Mouse (Mus musculus) skeletal muscle tissue, adult 2 months (tissue): Measurements from ENCODE around the gene Pla2g4b.
A peak's percentile ranks its signal among the peaks of the same experiment; 100 is the strongest.

Experiments
- DNase-seq: peaks from one replicate; pipeline ENCODE4 v3.0.0-alpha.2; 2012; ENCODE audit warnings: low read depth, low spot score

Pla2g4b gene

GRCm38 (mm10) chr2:120032726-120033467 lies at the start of gene Pla2g4b:
Pla2g4b (plus strand) TSS chr2:120033417.
- DNase-seq = no peak

GRCm38 (mm10) chr2:119985871-119986270 lies 47.3 kb upstream of the Pla2g4b start:
- DNase-seq = no peak

GRCm38 (mm10) chr2:119986369-119986768 lies 46.8 kb upstream of the Pla2g4b start:
- no peak for DNase-seq

DNA sequence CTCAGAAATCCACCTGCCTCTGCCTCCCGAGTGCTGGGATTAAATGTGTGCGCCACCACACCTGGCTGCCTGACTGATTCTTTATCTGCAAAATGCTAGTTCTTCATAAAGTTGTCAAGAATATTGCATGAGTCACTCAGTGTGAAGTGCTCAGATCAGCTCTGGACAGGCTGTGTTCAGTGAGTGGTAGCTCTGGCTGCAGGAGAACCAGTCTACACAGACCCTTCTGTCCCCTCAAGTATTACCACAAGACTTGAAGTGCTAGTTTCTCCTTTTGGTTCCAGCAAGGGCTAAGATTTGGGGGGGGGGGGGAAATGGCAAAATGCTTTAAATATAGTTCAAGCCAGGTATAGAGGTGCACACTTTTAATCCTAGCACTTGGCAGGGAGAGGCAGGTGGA lies 45.8 kb upstream of the Pla2g4b start:
- no peak for DNase-seq

DNA sequence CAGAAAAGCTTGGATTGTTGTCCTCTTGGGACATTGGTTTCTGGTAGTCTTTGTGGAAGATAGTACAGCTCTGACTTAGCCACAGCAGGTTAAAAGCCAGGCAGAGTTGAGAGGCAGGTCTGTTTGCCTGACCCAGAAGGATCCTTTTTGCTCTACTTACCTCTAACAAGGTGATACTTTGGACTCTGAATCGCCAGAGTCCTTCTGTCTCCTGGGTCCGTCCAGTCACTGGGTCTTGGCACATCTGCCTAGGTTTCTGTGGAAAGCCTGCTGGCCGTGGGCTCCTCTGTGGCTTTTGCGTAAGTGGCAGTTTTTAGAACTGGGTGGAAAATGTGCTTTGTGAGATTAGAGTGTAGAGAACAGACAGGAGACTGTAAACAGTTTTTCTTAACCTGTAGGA lies 44.3 kb upstream of the Pla2g4b start:
- no peak for DNase-seq

DNA sequence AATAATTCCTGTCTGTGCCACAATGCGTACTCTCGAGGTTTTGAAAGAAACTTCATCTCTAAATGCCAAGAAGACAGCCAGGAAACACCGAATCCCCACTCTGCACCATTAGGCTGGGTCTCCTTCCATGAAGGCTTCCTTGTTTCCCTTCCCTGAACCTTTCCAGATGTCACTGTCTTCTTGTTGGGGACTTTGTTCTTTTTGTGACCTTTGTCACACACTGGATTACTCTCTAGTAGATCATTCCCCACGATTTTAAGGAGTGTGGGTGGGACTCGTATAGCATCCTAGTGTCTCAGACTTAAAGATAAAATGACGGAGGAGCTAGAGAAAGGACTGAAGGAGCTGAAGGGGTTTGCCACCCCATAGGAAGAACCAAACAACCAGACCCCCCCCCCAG lies 42.3 kb upstream of the Pla2g4b start:
- no peak for DNase-seq

DNA sequence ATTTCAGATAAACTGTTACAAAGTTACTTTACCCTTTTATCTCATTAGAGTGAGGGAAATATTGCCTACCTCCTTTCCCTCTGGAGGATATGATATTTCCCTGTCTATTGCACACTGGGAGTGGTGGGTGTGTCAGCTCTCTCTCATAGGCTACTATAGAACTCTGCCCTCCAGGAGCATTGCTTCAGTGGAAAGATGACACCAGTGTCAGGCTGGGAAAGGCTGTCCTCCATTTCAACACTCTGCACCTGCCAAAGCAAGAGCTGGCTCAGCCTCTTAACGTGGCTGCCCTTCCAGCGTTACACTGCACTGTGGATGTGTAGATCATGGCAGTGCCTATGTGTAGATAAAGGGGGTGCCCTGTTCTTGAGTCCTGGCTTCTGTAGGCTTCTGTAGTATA lies 40.9 kb upstream of the Pla2g4b start:
- peak; percentile 73 for DNase-seq

DNA sequence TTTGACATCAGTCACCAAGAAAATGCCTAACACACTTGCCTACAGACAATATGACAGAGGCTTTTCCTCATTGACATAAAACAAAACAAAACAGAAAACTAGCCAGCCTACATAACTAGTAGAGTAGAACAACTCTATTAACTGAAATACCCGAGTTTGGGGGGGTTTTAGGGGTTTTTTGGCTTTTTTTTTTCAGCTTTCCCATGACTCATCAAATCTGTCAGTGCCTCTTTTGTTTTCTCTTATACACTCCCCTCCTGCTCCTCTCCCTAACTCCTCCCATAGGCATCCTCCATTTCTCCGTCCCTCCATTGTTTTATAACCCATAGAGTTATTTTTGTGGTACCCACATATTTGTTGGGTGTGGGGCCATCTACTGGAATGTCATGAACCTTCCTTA lies 39.7 kb upstream of the Pla2g4b start:
- no peak for DNase-seq

DNA sequence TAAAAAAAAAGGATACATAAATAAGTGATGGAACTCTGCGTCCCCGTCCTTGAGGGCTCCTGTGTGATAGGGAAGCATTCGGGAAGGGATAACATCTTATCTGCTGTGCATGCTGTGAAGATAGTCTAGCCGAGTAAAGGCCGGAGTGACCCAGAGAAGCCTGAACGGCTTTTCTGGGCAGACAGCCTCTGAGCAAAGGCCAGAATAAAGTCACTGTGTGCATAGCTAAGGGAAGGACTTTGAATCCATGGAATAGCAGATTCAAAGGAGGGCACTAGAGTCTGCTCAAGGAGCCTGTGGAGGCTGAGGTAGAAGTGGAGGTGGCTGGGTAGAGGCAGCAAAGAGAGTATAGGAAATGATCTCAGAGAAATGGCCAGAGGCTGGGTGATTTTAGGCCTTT lies 38.4 kb upstream of the Pla2g4b start:
- no peak for DNase-seq

- peak; percentile 37 for DNase-seq
Observed at GRCm38 (mm10) chr2:119995391-119996281, 37.6 kb upstream of the Pla2g4b start.

DNA sequence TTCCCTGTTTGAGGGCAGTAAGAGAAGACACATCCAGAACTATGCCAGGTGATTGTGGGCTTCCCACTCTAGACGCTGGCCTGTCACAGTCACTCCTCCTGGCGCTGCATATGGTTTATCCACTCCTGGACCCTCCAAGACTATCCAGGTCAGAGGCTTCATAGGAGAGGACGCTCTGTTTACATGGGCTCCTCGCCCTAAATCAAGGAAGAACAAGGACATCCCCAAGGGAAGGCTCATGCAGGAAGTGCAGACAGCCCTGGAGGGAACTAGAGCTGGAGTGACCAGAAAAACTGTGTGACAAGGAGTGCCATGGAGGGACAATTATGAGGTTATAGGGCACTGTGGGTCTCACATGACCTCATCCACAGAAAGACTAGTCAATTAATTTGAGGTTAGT lies 35.9 kb upstream of the Pla2g4b start:
- no peak for DNase-seq

DNA sequence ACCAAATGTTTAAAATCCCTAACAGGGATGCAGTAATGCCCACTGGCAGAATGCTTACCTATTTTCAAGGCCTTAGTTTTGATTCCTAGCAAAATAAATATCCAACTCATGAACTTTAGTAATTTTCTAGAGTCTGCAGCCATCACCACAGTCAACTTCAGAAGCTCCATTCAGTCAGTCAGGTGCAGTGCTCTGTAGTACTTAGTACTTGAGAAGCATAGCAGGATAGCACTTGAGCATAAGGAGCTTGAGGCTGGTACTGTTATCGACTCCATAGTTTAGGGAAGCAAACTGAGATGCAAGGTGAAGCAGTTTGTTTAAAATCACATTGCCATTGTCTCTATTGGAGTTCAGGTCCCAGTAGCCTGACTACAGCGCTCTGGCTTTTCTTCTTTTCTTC lies 33.5 kb upstream of the Pla2g4b start:
- DNase-seq = no peak

GRCm38 (mm10) chr2:120000882-120001584 lies 32.2 kb upstream of the Pla2g4b start:
- no peak for DNase-seq

GRCm38 (mm10) chr2:120001956-120002355 lies 31.3 kb upstream of the Pla2g4b start:
- no peak for DNase-seq

DNA sequence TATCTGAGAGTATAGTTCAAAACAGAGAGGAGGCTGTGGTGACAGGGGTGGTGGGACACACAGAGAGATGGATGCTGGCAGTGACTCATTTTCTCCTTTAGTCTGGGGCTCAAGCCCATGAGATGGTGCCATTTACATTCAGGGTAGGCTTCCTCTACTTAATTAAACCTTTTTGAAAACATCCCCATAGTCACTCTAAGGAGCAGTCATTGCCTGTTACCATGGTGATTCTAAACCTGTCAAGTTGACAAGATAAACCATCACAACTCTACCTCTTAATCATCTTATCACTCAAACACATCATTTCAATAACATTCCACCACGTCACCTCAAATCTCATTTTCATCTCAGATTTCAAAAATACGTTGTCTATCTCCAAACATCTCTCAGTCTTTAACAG lies 29.2 kb upstream of the Pla2g4b start:
- DNase-seq = no peak

- DNase-seq = no peak
Observed at GRCm38 (mm10) chr2:120006696-120007095, 26.5 kb upstream of the Pla2g4b start.

DNA sequence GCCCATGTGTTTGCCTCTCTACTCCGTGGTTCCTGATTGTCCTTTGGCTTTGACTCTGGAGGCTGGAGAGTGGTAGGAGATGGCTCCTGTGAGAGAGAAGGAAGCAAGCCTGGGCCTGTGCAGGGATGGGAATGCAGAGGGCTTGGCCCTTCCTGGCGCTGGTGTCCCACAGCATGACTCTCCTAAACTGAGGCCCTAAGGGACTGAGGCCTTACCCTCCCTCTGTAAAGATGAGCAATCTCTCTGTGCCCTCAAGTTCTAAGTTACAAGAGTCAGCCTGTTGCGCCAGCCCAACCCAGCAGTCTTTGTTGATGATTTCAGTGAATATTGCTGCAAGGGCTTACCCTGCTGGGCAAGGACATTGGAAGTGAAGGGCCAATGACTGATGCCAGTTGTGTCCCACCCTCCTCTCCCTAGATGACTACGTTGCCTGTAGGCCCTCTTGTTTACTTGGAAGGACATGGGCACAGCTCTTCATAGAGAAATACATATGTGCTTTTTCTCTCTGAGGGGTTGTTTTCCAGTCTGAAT lies 25.5 kb upstream of the Pla2g4b start:
- DNase-seq = no peak

DNA sequence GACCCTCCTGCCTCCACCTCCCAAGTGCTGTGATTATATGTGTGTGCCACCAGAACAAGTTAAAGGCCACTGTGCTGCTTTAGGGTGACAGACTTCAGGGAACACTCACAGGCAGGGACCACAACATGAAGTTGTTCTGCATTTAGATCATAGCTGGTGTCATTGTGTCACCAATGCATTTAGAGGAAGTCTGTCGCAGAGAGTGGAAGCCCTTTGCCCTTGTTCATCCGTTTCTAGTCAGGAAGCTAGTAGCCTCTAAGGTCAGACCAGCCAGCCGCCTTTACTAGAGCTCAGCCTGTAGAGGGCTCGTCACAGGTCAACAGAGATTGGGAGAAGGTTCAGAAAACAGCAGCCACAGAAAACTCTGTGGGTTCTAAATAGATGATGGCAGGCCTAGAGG lies 24.5 kb upstream of the Pla2g4b start:
- DNase-seq = no peak

GRCm38 (mm10) chr2:120011462-120012200 lies 21.6 kb upstream of the Pla2g4b start:
- peak; percentile 61 for DNase-seq

DNA sequence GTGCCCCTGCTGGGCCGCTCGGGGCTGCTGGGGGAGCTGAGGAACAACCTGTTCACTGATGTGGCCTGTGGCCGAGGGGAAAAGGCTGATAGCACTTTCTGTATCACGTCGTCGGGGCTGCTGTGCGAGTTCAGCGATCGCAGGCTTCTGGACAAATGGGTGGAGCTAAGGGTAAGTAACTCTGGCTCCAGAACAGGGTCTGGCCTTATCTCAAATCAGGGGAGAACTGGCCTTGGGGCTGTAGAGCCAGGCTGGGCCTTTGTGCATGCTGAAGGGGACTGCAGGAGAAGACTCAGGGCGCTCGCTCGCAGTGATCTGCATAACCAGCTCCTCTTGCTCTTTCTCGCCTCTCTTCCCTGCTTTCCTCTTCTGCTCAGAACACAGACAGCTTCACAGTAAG lies 20.3 kb upstream of the Pla2g4b start:
- no peak for DNase-seq

- DNase-seq = no peak
Observed at GRCm38 (mm10) chr2:120013831-120014486, 19.3 kb upstream of the Pla2g4b start.
